Mouse (Mus musculus) kidney, adult 2 months (tissue): ENCODE measurements around the gene Nprl2.

Experiments used
- CTCF ChIP-seq: fragments of 200-500 bp; conservative IDR thresholded peaks from 2 replicates; pipeline ENCODE4 v1.5.1; 2011; ENCODE audit warnings: low read depth, mild to moderate bottlenecking, control low read depth, low read length, moderate library complexity, mixed read lengths; ENCODE audit not compliant: insufficient read depth, insufficient read length
- POLR2A ChIP-seq: fragments of 200-500 bp; IDR thresholded peaks from one replicate; pipeline ENCODE4 v1.6.1; 2011; ENCODE audit warnings: low read depth, low read length, control low read depth

- no peak for TF ChIP-seq CTCF
- no peak for TF ChIP-seq POLR2A
Measured at GRCm38 (mm10) chr9:107520331-107520730, 21.7 kb upstream of the Nprl2 start.
